Mouse (Mus musculus): ENCODE measurements around the gene Nrarp. TPM values are rescaled to one million over a fixed set of nuclear protein-coding genes. Genes with fewer than 3 reads are reported as not detected.
A peak's percentile ranks its signal among the peaks of the same experiment; 100 is the strongest.

The Nrarp gene
- polyA plus RNA-seq, 1 experiment from 2014 or later: 13.6 TPM

GRCm38 (mm10) chr2:25178285-25178972 is 2.1 kb upstream of the Nrarp start:
- H3K27me3 ChIP-seq (replicated peaks; ENCODE audit: control insufficient read depth, insufficient read depth, low read length): no peaks in the 10 kb centered on the region
- no peak overlapping the region for H3K9ac ChIP-seq (ENCODE audit: low read depth, low read length)
- H3K36me3 ChIP-seq (ENCODE audit: control insufficient read depth, insufficient read depth, low read length): no peaks in the 10 kb centered on the region
- peak overlapping the region; percentile 77 for H3K27ac ChIP-seq (ENCODE audit: low read depth, low read length)
- H3K9me3 ChIP-seq (ENCODE audit: control insufficient read depth, low read length): no peaks in the 10 kb centered on the region
- ATAC-seq: peak; percentile 6; the same call in 1 of the 2 replicates
- 13% methylated on average over 10 of the region's 10 CpGs for WGBS
- H3K4me3 ChIP-seq (ENCODE audit: low read length): no peak overlapping the region
- peak overlapping the region; percentile 16 for H3K4me2 ChIP-seq (ENCODE audit: low read length)
- H3K4me1 ChIP-seq (ENCODE audit: control insufficient read depth, insufficient read depth, low read depth, low read length): peaks cover 26% of the 10 kb centered on the region

- H3K9me3 ChIP-seq (ENCODE audit: control insufficient read depth, low read length): no peaks in the 10 kb centered on the region
- 23% methylated on average over 15 of the region's 15 CpGs for WGBS
These were observed 866 bp upstream of the Nrarp start for GRCm38 (mm10) chr2:25179566-25180217.

DNA sequence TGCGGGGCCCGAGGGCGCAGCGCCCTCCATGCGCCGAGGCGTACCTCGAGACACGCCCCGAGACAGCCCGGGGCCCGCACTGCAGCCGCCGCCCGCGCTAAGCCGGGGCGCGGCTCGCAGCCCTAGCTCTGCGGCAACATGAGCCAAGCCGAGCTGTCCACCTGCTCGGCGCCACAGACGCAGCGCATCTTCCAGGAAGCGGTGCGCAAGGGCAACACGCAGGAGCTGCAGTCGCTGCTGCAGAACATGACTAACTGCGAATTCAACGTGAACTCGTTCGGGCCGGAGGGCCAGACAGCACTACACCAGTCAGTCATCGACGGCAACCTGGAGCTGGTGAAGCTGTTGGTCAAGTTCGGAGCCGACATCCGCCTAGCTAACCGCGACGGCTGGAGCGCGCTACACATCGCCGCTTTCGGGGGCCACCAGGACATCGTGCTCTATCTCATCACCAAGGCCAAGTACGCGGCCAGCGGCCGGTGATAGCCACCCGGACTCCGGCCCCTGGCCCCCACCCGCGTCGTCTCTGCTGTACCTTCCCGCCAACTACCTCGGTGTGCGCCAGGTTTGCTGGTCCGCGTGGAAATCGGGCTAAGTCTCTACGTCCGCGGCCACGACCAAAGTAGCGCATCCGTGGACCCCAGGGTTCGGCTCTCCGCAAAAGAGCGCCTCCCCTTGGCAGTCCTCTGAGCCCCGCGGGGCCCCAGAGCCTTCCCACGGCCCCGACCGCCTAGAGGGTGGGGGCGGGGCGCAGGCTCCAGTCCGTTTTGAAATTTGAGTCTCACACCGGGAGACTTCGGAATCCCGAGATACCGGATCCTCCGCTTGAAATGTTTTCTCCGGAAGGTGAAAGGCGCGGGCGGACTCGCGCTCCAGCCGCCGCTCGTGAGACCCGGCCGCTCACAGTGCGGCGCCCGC is 674 bp downstream of the Nrarp start:
- no peaks in the 10 kb centered on the region for H3K27me3 ChIP-seq (replicated peaks; ENCODE audit: control insufficient read depth, insufficient read depth, low read length)
- H3K9me3 ChIP-seq (ENCODE audit: control insufficient read depth, low read length): no peaks in the 10 kb centered on the region
- no peaks in the 10 kb centered on the region for H3K36me3 ChIP-seq (ENCODE audit: control insufficient read depth, insufficient read depth, low read length)
- H3K9ac ChIP-seq (ENCODE audit: low read depth, low read length): peak overlapping the region; percentile 73
- H3K4me1 ChIP-seq (ENCODE audit: control insufficient read depth, insufficient read depth, low read depth, low read length): peaks cover 37% of the 10 kb centered on the region
- H3K4me2 ChIP-seq (ENCODE audit: low read length): peak overlapping the region; percentile 83
- under 1% methylated on average over 88 of the region's 100 CpGs for WGBS
- peak overlapping the region; percentile 84 for H3K27ac ChIP-seq (ENCODE audit: low read depth, low read length)
- ATAC-seq: no peak; the same call in 1 of the 2 replicates
- peak overlapping the region; percentile 75 for H3K4me3 ChIP-seq (ENCODE audit: low read length)

More at GRCm38 (mm10) chr2:25179566-25180217, 866 bp upstream of the Nrarp start:
- no peaks in the 10 kb centered on the region for H3K27me3 ChIP-seq (replicated peaks; ENCODE audit: control insufficient read depth, insufficient read depth, low read length)
- no peak for ATAC-seq
- no peaks in the 10 kb centered on the region for H3K36me3 ChIP-seq (ENCODE audit: control insufficient read depth, insufficient read depth, low read length)
- H3K4me3 ChIP-seq (ENCODE audit: low read length): peak overlapping the region; percentile 75
- peak overlapping the region; percentile 71 for H3K27ac ChIP-seq (ENCODE audit: low read depth, low read length)
- peak overlapping the region; percentile 56 for H3K9ac ChIP-seq (ENCODE audit: low read depth, low read length)
- peak overlapping the region; percentile 83 for H3K4me2 ChIP-seq (ENCODE audit: low read length)
- H3K4me1 ChIP-seq (ENCODE audit: control insufficient read depth, insufficient read depth, low read depth, low read length): peaks cover 26% of the 10 kb centered on the region

GRCm38 (mm10) chr2:25181891-25182397 is 1.4 kb downstream of the Nrarp start:
- no peak for ATAC-seq
- H3K27me3 ChIP-seq (replicated peaks; ENCODE audit: control insufficient read depth, insufficient read depth, low read length): no peaks in the 10 kb centered on the region
- WGBS: 0% methylated on average over 17 of the region's 17 CpGs
- H3K36me3 ChIP-seq (ENCODE audit: control insufficient read depth, insufficient read depth, low read length): no peaks in the 10 kb centered on the region
- H3K9ac ChIP-seq (ENCODE audit: low read depth, low read length): peak overlapping the region; percentile 73
- H3K27ac ChIP-seq (ENCODE audit: low read depth, low read length): peak overlapping the region; percentile 84
- peaks cover 32% of the 10 kb centered on the region for H3K4me1 ChIP-seq (ENCODE audit: control insufficient read depth, insufficient read depth, low read depth, low read length)
- H3K9me3 ChIP-seq (ENCODE audit: control insufficient read depth, low read length): no peaks in the 10 kb centered on the region
- peak overlapping the region; percentile 75 for H3K4me3 ChIP-seq (ENCODE audit: low read length)
- H3K4me2 ChIP-seq (ENCODE audit: low read length): peak overlapping the region; percentile 83

DNA sequence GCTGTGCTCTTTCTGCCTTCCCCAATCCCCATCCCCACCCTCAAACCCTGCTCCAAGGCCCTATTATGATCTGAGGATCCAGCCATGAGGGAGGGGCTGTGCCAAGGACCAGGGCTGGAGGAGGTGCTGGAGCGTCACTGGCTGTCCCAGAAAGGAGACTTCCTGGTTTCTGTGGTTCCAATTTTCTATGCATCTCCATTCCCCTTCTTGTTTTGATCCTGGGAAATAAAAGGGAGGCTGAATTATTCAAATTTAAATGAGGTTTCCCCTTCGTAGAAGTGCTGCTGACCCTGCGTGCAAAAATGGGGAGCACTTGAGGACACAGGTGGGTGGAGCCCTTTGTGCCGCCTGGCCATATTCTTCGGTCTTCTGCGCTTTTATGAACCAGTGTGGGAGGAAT is 2.1 kb downstream of the Nrarp start:
- no peak for ATAC-seq
- no peak overlapping the region for H3K27ac ChIP-seq (ENCODE audit: low read depth, low read length)
- WGBS: 13% methylated on average over 6 of the region's 6 CpGs
- H3K27me3 ChIP-seq (replicated peaks; ENCODE audit: control insufficient read depth, insufficient read depth, low read length): no peaks in the 10 kb centered on the region
- no peaks in the 10 kb centered on the region for H3K9me3 ChIP-seq (ENCODE audit: control insufficient read depth, low read length)
- no peak overlapping the region for H3K9ac ChIP-seq (ENCODE audit: low read depth, low read length)
- H3K4me1 ChIP-seq (ENCODE audit: control insufficient read depth, insufficient read depth, low read depth, low read length): peaks cover 27% of the 10 kb centered on the region
- peak overlapping the region; percentile 75 for H3K4me3 ChIP-seq (ENCODE audit: low read length)
- no peaks in the 10 kb centered on the region for H3K36me3 ChIP-seq (ENCODE audit: control insufficient read depth, insufficient read depth, low read length)
- H3K4me2 ChIP-seq (ENCODE audit: low read length): peak overlapping the region; percentile 83

GRCm38 (mm10) chr2:25183336-25183735 is 2.8 kb downstream of the Nrarp start:
- Histone ChIP-seq H3K9ac (ENCODE audit: low read depth, low read length) (no peak overlapping the region), H3K4me2 (ENCODE audit: low read length) (peak overlapping the region; percentile 83), H3K4me1 (ENCODE audit: control insufficient read depth, insufficient read depth, low read depth, low read length) (peaks cover 22% of the 10 kb centered on the region), H3K9me3 (ENCODE audit: control insufficient read depth, low read length) (no peaks in the 10 kb centered on the region), H3K27ac (ENCODE audit: low read depth, low read length) (no peak overlapping the region), H3K4me3 (ENCODE audit: low read length) (peak overlapping the region; percentile 75), H3K27me3 (replicated peaks; ENCODE audit: control insufficient read depth, insufficient read depth, low read length) (no peaks in the 10 kb centered on the region), H3K36me3 (ENCODE audit: control insufficient read depth, insufficient read depth, low read length) (no peaks in the 10 kb centered on the region)
- no peak for ATAC-seq
- WGBS: 31% methylated on average over 2 of the region's 2 CpGs

GRCm38 (mm10) chr2:25184496-25184895 is 3.9 kb downstream of the Nrarp start:
- Histone ChIP-seq H3K27ac (ENCODE audit: low read depth, low read length) (no peak overlapping the region), H3K36me3 (ENCODE audit: control insufficient read depth, insufficient read depth, low read length) (no peaks in the 10 kb centered on the region), H3K4me1 (ENCODE audit: control insufficient read depth, insufficient read depth, low read depth, low read length) (peaks cover 22% of the 10 kb centered on the region), H3K4me2 (ENCODE audit: low read length) (no peak overlapping the region), H3K9me3 (ENCODE audit: control insufficient read depth, low read length) (no peaks in the 10 kb centered on the region), H3K9ac (ENCODE audit: low read depth, low read length) (no peak overlapping the region), H3K27me3 (replicated peaks; ENCODE audit: control insufficient read depth, insufficient read depth, low read length) (no peaks in the 10 kb centered on the region), H3K4me3 (ENCODE audit: low read length) (no peak overlapping the region)
- 77% methylated on average over 7 of the region's 7 CpGs for WGBS
- no peak for ATAC-seq

- Histone ChIP-seq H3K9ac (ENCODE audit: low read depth, low read length) (peak overlapping the region; percentile 71), H3K4me2 (ENCODE audit: low read length) (peak overlapping the region; percentile 83), H3K27ac (ENCODE audit: low read depth, low read length) (peak overlapping the region; percentile 83), H3K4me1 (ENCODE audit: control insufficient read depth, insufficient read depth, low read depth, low read length) (peaks cover 17% of the 10 kb centered on the region), H3K36me3 (ENCODE audit: control insufficient read depth, insufficient read depth, low read length) (no peaks in the 10 kb centered on the region), H3K9me3 (ENCODE audit: control insufficient read depth, low read length) (no peaks in the 10 kb centered on the region), H3K4me3 (ENCODE audit: low read length) (peak overlapping the region; percentile 47), H3K27me3 (replicated peaks; ENCODE audit: control insufficient read depth, insufficient read depth, low read length) (no peaks in the 10 kb centered on the region)
- WGBS: under 1% methylated on average over 54 of the region's 64 CpGs
- ATAC-seq: peak; percentile 73
These were observed 5.3 kb downstream of the Nrarp start for GRCm38 (mm10) chr2:25185625-25186574.
